Mouse (Mus musculus) cortical plate, adult 2 months (tissue): ENCODE measurements around the gene Sat2.
"Not testable (repeated sequence)": the region's sequence is repeated elsewhere in the genome, so short reads cannot be mapped to it uniquely, and the experiment has no call there.

Experiments used
- CTCF ChIP-seq: fragments of 200-500 bp; IDR thresholded peaks from 2 replicates; pipeline ENCODE4 v1.5.1; 2011; ENCODE audit warnings: mild to moderate bottlenecking, control low read depth, low read length; ENCODE audit not compliant: insufficient read depth; ENCODE audit errors: extremely low read depth
- POLR2A ChIP-seq: fragments of 200-500 bp; IDR thresholded peaks from 2 replicates; pipeline ENCODE4 v1.6.1; 2011; ENCODE audit warnings: mild to moderate bottlenecking, low read length, control low read depth; ENCODE audit not compliant: insufficient read depth; ENCODE audit errors: extremely low read depth

- not testable (repeated sequence) for TF ChIP-seq POLR2A, CTCF
These were observed 2.5 kb downstream of the Sat2 start for GRCm38 (mm10) chr11:69624339-69624738.
